Mouse (Mus musculus) right cerebral cortex, postnatal 10 days (tissue): ENCODE data around the gene Crtc1.
A peak's percentile ranks its signal among the peaks of the same experiment; 100 is the strongest.

Source experiments
- DNase-seq, 2 experiments: peaks; one replicate each; pipeline ENCODE4 v3.0.0; 2021; ENCODE audit warnings: low spot score in 2 of 2

Crtc1 gene

DNA sequence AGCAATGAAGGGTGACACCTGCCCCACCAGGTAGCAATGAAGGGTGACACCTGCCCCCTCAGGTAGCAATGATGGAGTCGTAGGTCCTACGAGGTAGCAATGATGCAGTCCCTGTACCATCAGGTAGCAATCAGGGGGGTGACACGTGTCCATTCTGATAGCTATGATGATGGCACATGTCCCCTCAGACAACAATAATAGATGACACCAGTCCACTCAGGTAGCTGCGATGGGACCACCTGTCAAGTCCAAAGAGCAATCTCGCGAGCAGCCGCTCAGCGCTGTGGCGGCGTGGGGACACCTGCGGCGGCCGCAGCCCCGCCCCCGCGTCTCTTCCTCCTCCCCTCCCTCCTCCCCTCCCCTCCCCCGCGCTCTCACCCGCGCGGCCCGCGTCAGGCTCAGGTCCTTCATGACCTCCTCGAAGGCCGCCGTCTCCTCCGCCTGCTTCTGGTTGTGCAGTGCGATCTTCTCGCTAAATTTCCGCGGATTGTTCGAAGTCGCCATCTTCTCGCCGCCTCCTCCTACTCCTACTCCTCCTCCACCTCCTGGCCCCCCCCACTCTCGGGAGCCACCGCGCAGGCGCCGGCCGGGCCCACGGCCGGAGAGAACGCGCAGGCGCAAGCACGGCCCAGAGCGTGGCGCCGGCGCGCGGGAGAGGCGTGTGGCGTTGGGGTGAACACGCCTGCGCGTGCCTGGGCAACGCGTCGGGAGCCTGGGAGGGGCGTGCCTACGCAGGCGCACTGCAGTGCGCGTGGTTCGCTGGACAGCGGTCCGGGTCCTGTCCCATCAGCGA, at the start of gene Crtc1:
Crtc1 (minus strand) TSS at position 525 of the 793 bp plus-strand sequence.
- DNase-seq = peak; percentile 97 to 98

GRCm38 (mm10) chr8:70488931-70489470, 49.6 kb upstream of the Crtc1 start:
- no peak for DNase-seq

- no peak for DNase-seq
Observed at GRCm38 (mm10) chr8:70487993-70488796, 48.8 kb upstream of the Crtc1 start.

DNA sequence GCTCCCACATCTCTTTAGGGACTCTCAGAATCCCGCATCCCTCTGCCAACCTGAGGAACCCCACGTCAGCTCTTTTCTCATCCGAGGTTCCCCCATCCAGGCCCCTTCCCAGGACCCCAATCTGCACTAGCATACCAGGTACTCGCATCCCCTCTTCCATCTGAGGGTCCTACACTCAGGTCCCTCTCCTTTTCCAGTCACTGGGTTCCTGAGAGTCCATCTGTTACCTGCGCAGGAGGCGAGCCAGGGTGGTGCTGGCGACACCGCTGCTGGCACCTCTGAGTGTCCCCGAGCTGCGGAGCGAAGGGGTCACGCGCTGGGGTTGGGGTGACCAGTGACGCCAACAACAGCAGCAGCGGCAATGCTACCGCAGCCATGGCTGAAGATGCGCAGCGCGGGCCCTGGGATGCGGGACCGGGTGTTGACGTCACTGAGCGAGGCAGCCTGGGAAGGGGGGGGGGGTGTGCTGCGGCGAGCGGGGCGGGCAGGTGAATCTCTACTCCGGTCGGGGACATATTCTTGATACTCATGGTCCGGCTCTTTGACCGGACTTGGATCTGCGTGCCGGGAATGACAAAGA, 47.7 kb upstream of the Crtc1 start, which contains the start of gene Tmem59l:
Tmem59l (minus strand) TSS at position 418 of the 580 bp plus-strand sequence.
- peak; percentile 73 to 78 for DNase-seq

- DNase-seq = no peak
Observed at GRCm38 (mm10) chr8:70486191-70486681, 46.9 kb upstream of the Crtc1 start.

- DNase-seq = no peak
Observed at GRCm38 (mm10) chr8:70482943-70483342, 43.6 kb upstream of the Crtc1 start.

GRCm38 (mm10) chr8:70481908-70482307, 42.5 kb upstream of the Crtc1 start:
- DNase-seq = peak in 1 of 2 experiments; percentile 91

DNA sequence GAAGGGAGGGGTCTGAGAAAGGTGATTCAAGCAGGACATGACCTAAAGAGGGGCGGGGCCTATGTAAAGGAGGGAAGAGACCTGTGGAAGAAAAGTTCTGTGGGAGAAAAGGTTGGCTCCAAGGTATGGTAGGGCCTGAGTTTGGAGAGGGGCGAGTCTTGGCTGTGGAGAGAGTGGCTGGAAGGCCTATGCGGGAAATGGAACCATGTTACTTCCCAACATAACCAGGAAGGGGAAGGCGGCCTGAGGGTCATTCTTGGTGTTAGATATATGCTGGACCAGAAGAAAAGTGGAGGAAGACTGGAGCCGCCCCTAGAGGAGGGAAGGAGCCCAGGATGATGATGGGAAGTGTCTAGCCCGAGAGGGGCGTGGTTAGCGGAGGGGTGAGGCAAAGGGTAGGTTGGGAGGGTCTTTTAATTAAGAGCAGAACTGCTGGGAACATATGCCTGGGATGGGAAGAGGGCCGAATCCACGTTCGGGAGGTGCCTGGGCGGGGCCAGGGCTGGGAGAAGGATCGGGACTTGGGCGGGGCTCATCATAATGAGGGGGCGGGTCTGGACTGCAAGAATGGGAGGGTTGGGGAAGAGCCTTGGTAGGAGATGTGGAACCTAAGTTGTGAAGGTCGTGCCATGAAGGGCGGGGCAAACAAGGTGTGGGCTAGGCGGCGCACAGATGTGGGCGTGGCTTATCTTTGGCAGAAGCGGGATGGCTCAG, 38.0 kb upstream of the Crtc1 start:
- DNase-seq = no peak

GRCm38 (mm10) chr8:70476333-70477268, 37.2 kb upstream of the Crtc1 start, which contains the start of gene Klhl26:
Gene Klhl26, minus strand, starts transcription at chr8:70476968.
- peak; percentile 95 for DNase-seq

- no peak for DNase-seq
Observed at GRCm38 (mm10) chr8:70471856-70472255, 32.5 kb upstream of the Crtc1 start.

GRCm38 (mm10) chr8:70469938-70470337, 30.6 kb upstream of the Crtc1 start:
- DNase-seq = no peak

GRCm38 (mm10) chr8:70469295-70469916, 30.0 kb upstream of the Crtc1 start:
- DNase-seq = no peak

- DNase-seq = no peak
Observed at GRCm38 (mm10) chr8:70468733-70469132, 29.4 kb upstream of the Crtc1 start.

GRCm38 (mm10) chr8:70467907-70468306, 28.5 kb upstream of the Crtc1 start:
- no peak for DNase-seq

- DNase-seq = no peak
Observed at GRCm38 (mm10) chr8:70467229-70467725, 27.9 kb upstream of the Crtc1 start.

DNA sequence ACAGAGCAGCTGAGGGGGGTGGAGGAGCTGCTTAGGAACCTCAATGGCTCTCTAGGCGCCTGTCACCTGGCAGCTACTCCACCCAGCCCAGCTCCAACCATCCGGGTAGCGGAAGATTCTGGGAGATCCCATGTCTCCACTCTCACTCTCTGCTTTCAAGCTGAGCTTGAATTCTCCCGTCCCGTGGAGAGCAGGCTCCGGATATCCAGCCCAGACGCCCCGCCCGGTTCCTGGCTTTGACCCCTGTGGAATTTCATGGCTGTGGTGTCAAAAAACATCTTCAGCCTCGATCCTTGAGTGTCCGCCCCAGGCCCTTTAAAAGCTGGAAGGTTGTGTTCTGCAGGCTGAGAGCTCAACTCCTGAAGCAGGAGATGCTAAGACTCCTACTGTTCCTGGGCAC, 27.4 kb upstream of the Crtc1 start:
- DNase-seq = no peak

GRCm38 (mm10) chr8:70466305-70466704, 26.9 kb upstream of the Crtc1 start:
- no peak for DNase-seq

DNA sequence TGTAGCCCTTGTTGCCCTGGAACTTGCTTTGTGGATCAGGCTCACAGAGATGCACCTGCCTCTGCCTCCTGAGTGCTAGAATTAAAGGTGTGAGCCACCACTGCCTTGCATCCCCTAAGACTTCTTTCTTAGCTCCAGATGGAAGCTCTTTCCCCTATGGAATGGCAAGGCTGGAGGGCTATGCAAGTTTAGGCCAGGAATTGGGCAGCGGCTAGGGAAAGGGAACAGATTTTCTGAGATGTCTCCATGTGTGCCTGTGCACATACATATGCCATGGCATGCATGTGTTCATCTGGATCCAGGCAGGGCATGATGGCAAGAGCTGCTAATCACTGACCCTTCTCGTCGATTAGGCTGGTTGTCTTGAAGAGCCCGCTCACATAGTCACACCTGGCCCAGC, 26.3 kb upstream of the Crtc1 start:
- no peak for DNase-seq

DNA sequence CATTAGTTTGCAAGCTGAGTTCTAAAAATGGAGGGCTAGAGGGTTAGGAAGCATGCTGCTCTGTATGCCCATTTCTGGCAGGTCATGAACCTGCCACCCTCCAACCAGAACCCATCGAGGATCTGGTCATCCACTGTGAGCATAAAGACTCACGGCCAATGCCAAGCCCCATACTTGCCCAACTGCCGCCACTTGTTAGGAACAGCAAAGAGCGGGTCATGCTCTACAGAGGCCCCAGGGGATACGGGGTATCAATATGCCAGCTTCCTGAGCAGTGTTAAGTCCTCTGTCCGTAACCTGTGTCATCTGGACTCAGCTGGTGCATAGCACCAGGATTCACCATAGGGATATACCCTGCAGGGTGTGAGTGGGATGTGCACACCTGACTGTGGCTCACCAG, 24.8 kb upstream of the Crtc1 start:
- no peak for DNase-seq
